Mouse (Mus musculus): ENCODE data around the gene Nf2. TPM values are rescaled to one million over a fixed set of nuclear protein-coding genes. Genes with fewer than 3 reads are reported as not detected.
A peak's percentile ranks its signal among the peaks of the same experiment; 100 is the strongest.
"Not testable (repeated sequence)": the region's sequence is repeated elsewhere in the genome, so short reads cannot be mapped to it uniquely, and the experiment has no call there.

Gene Nf2
- total RNA-seq, 4 experiments from 2014 or later: 52.9 to 62.2 (median 56.1) TPM

GRCm38 (mm10) chr11:4802401-4802800 lies 46.9 kb downstream of the Nf2 start:
- not testable (repeated sequence) for DNase-seq (ENCODE audit: low spot score in 2 of 2)

GRCm38 (mm10) chr11:4800654-4801053 lies 48.7 kb downstream of the Nf2 start:
- no peak for DNase-seq (ENCODE audit: low spot score in 2 of 2)

- DNase-seq (ENCODE audit: low spot score in 2 of 2): no peak
Measured at GRCm38 (mm10) chr11:4793006-4793405, 56.3 kb downstream of the Nf2 start.

- DNase-seq (ENCODE audit: low spot score in 2 of 2): no peak
Measured at GRCm38 (mm10) chr11:4791549-4791948, 57.8 kb downstream of the Nf2 start.

GRCm38 (mm10) chr11:4789691-4790090 lies 59.6 kb downstream of the Nf2 start:
- DNase-seq (ENCODE audit: low spot score in 2 of 2): no peak

GRCm38 (mm10) chr11:4784629-4785142 lies 64.7 kb downstream of the Nf2 start:
- no peak for DNase-seq (ENCODE audit: low spot score in 2 of 2)

- DNase-seq (ENCODE audit: low spot score in 2 of 2): no peak
Measured at GRCm38 (mm10) chr11:4783116-4783515, 66.2 kb downstream of the Nf2 start.

- DNase-seq (ENCODE audit: low spot score in 2 of 2): no peak
Measured at GRCm38 (mm10) chr11:4780927-4781326, 68.4 kb downstream of the Nf2 start.

GRCm38 (mm10) chr11:4772925-4773324 lies 76.4 kb downstream of the Nf2 start:
- DNase-seq (ENCODE audit: low spot score in 2 of 2): peak in 1 of 2 experiments; percentile 32

GRCm38 (mm10) chr11:4771756-4772155 lies 77.6 kb downstream of the Nf2 start:
- no peak for DNase-seq (ENCODE audit: low spot score in 2 of 2)

GRCm38 (mm10) chr11:4769881-4770280 lies 79.5 kb downstream of the Nf2 start:
- peak in 1 of 2 experiments; percentile 50 for DNase-seq (ENCODE audit: low spot score in 2 of 2)

GRCm38 (mm10) chr11:4769293-4769692 lies 80.0 kb downstream of the Nf2 start:
- no peak for DNase-seq (ENCODE audit: low spot score in 2 of 2)

- DNase-seq (ENCODE audit: low spot score in 2 of 2): peak in 1 of 2 experiments; percentile 25
Measured at GRCm38 (mm10) chr11:4768399-4768798, 80.9 kb downstream of the Nf2 start.

- DNase-seq (ENCODE audit: low spot score in 2 of 2): no peak
Measured at GRCm38 (mm10) chr11:4764476-4764875, 84.9 kb downstream of the Nf2 start.

GRCm38 (mm10) chr11:4763631-4764030 lies 85.7 kb downstream of the Nf2 start:
- DNase-seq (ENCODE audit: low spot score in 2 of 2): no peak

GRCm38 (mm10) chr11:4762511-4762910 lies 86.8 kb downstream of the Nf2 start:
- DNase-seq (ENCODE audit: low spot score in 2 of 2): no peak

GRCm38 (mm10) chr11:4761991-4762390 lies 87.3 kb downstream of the Nf2 start:
- no peak for DNase-seq (ENCODE audit: low spot score in 2 of 2)

GRCm38 (mm10) chr11:4760438-4760837 lies 88.9 kb downstream of the Nf2 start:
- no peak for DNase-seq (ENCODE audit: low spot score in 2 of 2)

- no peak for DNase-seq (ENCODE audit: low spot score in 2 of 2)
Measured at GRCm38 (mm10) chr11:4757789-4758158, 91.6 kb downstream of the Nf2 start.

GRCm38 (mm10) chr11:4756984-4757788 lies 92.2 kb downstream of the Nf2 start:
- DNase-seq (ENCODE audit: low spot score in 2 of 2): no peak

- DNase-seq (ENCODE audit: low spot score in 2 of 2): no peak
Measured at GRCm38 (mm10) chr11:4756460-4756859, 92.9 kb downstream of the Nf2 start.

GRCm38 (mm10) chr11:4754867-4755266 lies 94.5 kb downstream of the Nf2 start:
- no peak for DNase-seq (ENCODE audit: low spot score in 2 of 2)

GRCm38 (mm10) chr11:4754036-4754435 lies 95.3 kb downstream of the Nf2 start:
- DNase-seq (ENCODE audit: low spot score in 2 of 2): no peak

All from gastrocnemius, adult 8-10 months (tissue).